Mouse (Mus musculus) myocyte (in vitro differentiated cells): ENCODE results near the gene Epb41l2. TPM values are rescaled to one million over a fixed set of nuclear protein-coding genes. Genes with fewer than 3 reads are reported as not detected.
A peak's percentile ranks its signal among the peaks of the same experiment; 100 is the strongest.

Source experiments
- H3K27me3 ChIP-seq: one replicate; pipeline ENCODE4 v1.6.1; 2011; ENCODE audit not compliant: control insufficient read depth, insufficient read depth, insufficient read length
- H3K36me3 ChIP-seq: one replicate; pipeline ENCODE4 v1.6.1; 2011; ENCODE audit not compliant: control insufficient read depth, insufficient read depth
- H3K4me2 ChIP-seq: one replicate; pipeline ENCODE4 v1.6.1; 2011; ENCODE audit warnings: low read depth, control low read depth
- H3K4me3 ChIP-seq: one replicate; pipeline ENCODE4 v1.5.1; 2011; ENCODE audit warnings: mild to moderate bottlenecking, control low read depth, moderate library complexity
- H3K79me2 ChIP-seq: one replicate; pipeline ENCODE4 v1.6.1; 2011; ENCODE audit not compliant: control insufficient read depth, insufficient read depth
- H3ac ChIP-seq: one replicate; pipeline ENCODE4 v1.6.1; 2011; ENCODE audit not compliant: control insufficient read depth, insufficient read length
- CEBPB ChIP-seq: IDR thresholded peaks from 2 replicates; pipeline ENCODE4 v1.6.1; 2011; ENCODE audit warnings: mild to moderate bottlenecking, moderate library complexity; ENCODE audit not compliant: poor library complexity, insufficient read depth, severe bottlenecking
- E2F4 ChIP-seq: IDR thresholded peaks from one replicate; pipeline ENCODE4 v1.6.1; 2011; ENCODE audit warnings: mild to moderate bottlenecking, control low read depth, moderate library complexity; ENCODE audit not compliant: insufficient read depth
- MAX ChIP-seq: IDR thresholded peaks from one replicate; pipeline ENCODE4 v1.6.1; 2011; ENCODE audit warnings: low read depth, mild to moderate bottlenecking, control low read depth
- MYOD1 ChIP-seq, 3 experiments: IDR thresholded peaks; one replicate each; pipeline ENCODE4 v1.6.1; 2011; ENCODE audit warnings: control low read depth in 2 of 3, low read depth in 2 of 3, mild to moderate bottlenecking in 2 of 3, moderate library complexity in 1 of 3; ENCODE audit not compliant: insufficient read length in 2 of 3, control insufficient read depth in 1 of 3
- MYOG ChIP-seq, 3 experiments: IDR thresholded peaks; one replicate each; pipeline ENCODE4 v1.6.1; 2011; ENCODE audit warnings: control low read depth in 2 of 3, low read depth in 2 of 3, mild to moderate bottlenecking in 2 of 3; ENCODE audit not compliant: insufficient read length in 2 of 3, control insufficient read depth in 1 of 3, insufficient read depth in 1 of 3
- POLR2A ChIP-seq: IDR thresholded peaks from one replicate; pipeline ENCODE4 v1.6.1; 2011; ENCODE audit warnings: low read depth, mild to moderate bottlenecking, control low read depth, moderate library complexity; ENCODE audit not compliant: insufficient read length
- POLR2AphosphoS2 ChIP-seq: IDR thresholded peaks from one replicate; pipeline ENCODE4 v1.6.1; 2011; ENCODE audit warnings: low read depth, control low read depth; ENCODE audit not compliant: insufficient read length
- REST ChIP-seq: IDR thresholded peaks from one replicate; pipeline ENCODE4 v1.6.1; 2011; ENCODE audit warnings: mild to moderate bottlenecking, control low read depth, moderate library complexity; ENCODE audit not compliant: insufficient read depth, insufficient read length
- SRF ChIP-seq: IDR thresholded peaks from one replicate; pipeline ENCODE4 v1.6.1; 2011; ENCODE audit warnings: low read depth; ENCODE audit not compliant: control insufficient read depth, insufficient read length
- TCF12 ChIP-seq: IDR thresholded peaks from one replicate; pipeline ENCODE4 v1.6.1; 2011; ENCODE audit warnings: mild to moderate bottlenecking, control low read depth; ENCODE audit not compliant: poor library complexity, insufficient read depth, severe bottlenecking
- TCF3 ChIP-seq: IDR thresholded peaks from one replicate; pipeline ENCODE4 v1.6.1; 2011; ENCODE audit warnings: low read depth, control low read depth; ENCODE audit not compliant: insufficient read length
- USF1 ChIP-seq: IDR thresholded peaks from one replicate; pipeline ENCODE4 v1.6.1; 2011; ENCODE audit warnings: low read depth, mild to moderate bottlenecking, control low read depth, moderate library complexity
- polyA plus RNA-seq: library from polyadenylated mRNA; unstranded; fragments of >200 nt; fragmentation: generic; extraction: Trizol; gene quantifications from one replicate; pipeline ENCODE4 v1.2.1, GENCODE M21; 2012; ENCODE audit warnings: missing spikeins

Epb41l2 gene
- polyA plus RNA-seq, 1 experiment: 22.3 TPM

- no peak overlapping the region for H3K4me2 ChIP-seq
- TF ChIP-seq POLR2A: no peak
- no peak overlapping the region for H3K4me3 ChIP-seq
- H3K36me3 ChIP-seq: peaks cover under 1% of the 10 kb centered on the region
- H3ac ChIP-seq: no peak overlapping the region
- H3K79me2 ChIP-seq: peaks cover 96% of the 10 kb centered on the region
- no peaks in the 10 kb centered on the region for H3K27me3 ChIP-seq
Measured at GRCm38 (mm10) chr10:25372510-25373148, 13.0 kb downstream of the Epb41l2 start.

- TF ChIP-seq POLR2A: no peak
- TF ChIP-seq MAX: no peak
- no peak for TF ChIP-seq TCF3
- TF ChIP-seq REST: no peak
- TF ChIP-seq USF1: no peak
- TF ChIP-seq POLR2AphosphoS2: no peak
- no peak for TF ChIP-seq TCF12
- no peak for TF ChIP-seq SRF
- no peak for TF ChIP-seq CEBPB
- no peak for TF ChIP-seq E2F4
- TF ChIP-seq MYOG (IDR thresholded peaks at IDR 0.05; ENCODE audit: control insufficient read depth in 1 of 3, insufficient read depth in 1 of 3, insufficient read length in 2 of 3, low read depth in 2 of 3): no peak
- TF ChIP-seq MYOD1 (IDR thresholded peaks at IDR 0.05; ENCODE audit: control insufficient read depth in 1 of 3, insufficient read length in 2 of 3, low read depth in 2 of 3): no peak
- no peak overlapping the region for H3K4me3 ChIP-seq
- peaks cover 9% of the 10 kb centered on the region for H3K36me3 ChIP-seq
- no peak overlapping the region for H3ac ChIP-seq
- no peak overlapping the region for H3K4me2 ChIP-seq
- peaks cover 94% of the 10 kb centered on the region for H3K79me2 ChIP-seq
- no peaks in the 10 kb centered on the region for H3K27me3 ChIP-seq
Measured at GRCm38 (mm10) chr10:25375036-25375435, 15.4 kb downstream of the Epb41l2 start.

GRCm38 (mm10) chr10:25380746-25381481 is 21.3 kb downstream of the Epb41l2 start:
- H3K79me2 ChIP-seq: peaks cover 91% of the 10 kb centered on the region
- H3K27me3 ChIP-seq: no peaks in the 10 kb centered on the region
- no peak for TF ChIP-seq POLR2A
- TF ChIP-seq TCF12: no peak
- no peak for TF ChIP-seq MYOD1 (IDR thresholded peaks at IDR 0.05; ENCODE audit: control insufficient read depth in 1 of 3, insufficient read length in 2 of 3, low read depth in 2 of 3)
- peak; percentile 60; the same call in 1 of the 2 replicates for TF ChIP-seq CEBPB
- H3K4me2 ChIP-seq: no peak overlapping the region
- H3K4me3 ChIP-seq: no peak overlapping the region
- peaks cover 9% of the 10 kb centered on the region for H3K36me3 ChIP-seq
- H3ac ChIP-seq: no peak overlapping the region

GRCm38 (mm10) chr10:25381951-25382350 is 22.4 kb downstream of the Epb41l2 start:
- TF ChIP-seq POLR2A (no peak), E2F4 (no peak), MYOG (IDR thresholded peaks at IDR 0.05; ENCODE audit: control insufficient read depth in 1 of 3, insufficient read depth in 1 of 3, insufficient read length in 2 of 3, low read depth in 2 of 3) (no peak), REST (no peak), TCF12 (no peak), TCF3 (no peak), SRF (no peak), MYOD1 (IDR thresholded peaks at IDR 0.05; ENCODE audit: control insufficient read depth in 1 of 3, insufficient read length in 2 of 3, low read depth in 2 of 3) (no peak), POLR2AphosphoS2 (no peak), MAX (no peak), USF1 (no peak), CEBPB (no peak)
- no peak overlapping the region for H3ac ChIP-seq
- no peak overlapping the region for H3K4me2 ChIP-seq

GRCm38 (mm10) chr10:25383171-25383570 is 23.6 kb downstream of the Epb41l2 start:
- no peak overlapping the region for H3K4me3 ChIP-seq
- H3K36me3 ChIP-seq: peaks cover 3% of the 10 kb centered on the region
- TF ChIP-seq USF1: no peak
- no peak for TF ChIP-seq SRF
- TF ChIP-seq E2F4: no peak
- TF ChIP-seq REST: no peak
- no peak for TF ChIP-seq TCF3
- TF ChIP-seq TCF12: no peak
- no peak for TF ChIP-seq MYOD1 (IDR thresholded peaks at IDR 0.05; ENCODE audit: control insufficient read depth in 1 of 3, insufficient read length in 2 of 3, low read depth in 2 of 3)
- TF ChIP-seq POLR2AphosphoS2: no peak
- peaks cover 87% of the 10 kb centered on the region for H3K79me2 ChIP-seq
- no peak overlapping the region for H3K4me2 ChIP-seq
- no peak overlapping the region for H3ac ChIP-seq
- H3K27me3 ChIP-seq: no peaks in the 10 kb centered on the region

More at GRCm38 (mm10) chr10:25381951-25382350, 22.4 kb downstream of the Epb41l2 start:
- Histone ChIP-seq H3K27me3 (no peaks in the 10 kb centered on the region), H3K79me2 (peaks cover 87% of the 10 kb centered on the region), H3K36me3 (peaks cover 9% of the 10 kb centered on the region), H3K4me3 (no peak overlapping the region)
